Mouse (Mus musculus) right cerebral cortex, postnatal 36 days (tissue): Measurements from ENCODE around the gene Crym.

ENCODE experiments used
- DNase-seq, 2 experiments: peaks; one replicate each; pipeline ENCODE4 v3.0.0; 2022; ENCODE audit warnings: low spot score in 2 of 2, mixed read lengths in 1 of 2

Crym gene

DNA sequence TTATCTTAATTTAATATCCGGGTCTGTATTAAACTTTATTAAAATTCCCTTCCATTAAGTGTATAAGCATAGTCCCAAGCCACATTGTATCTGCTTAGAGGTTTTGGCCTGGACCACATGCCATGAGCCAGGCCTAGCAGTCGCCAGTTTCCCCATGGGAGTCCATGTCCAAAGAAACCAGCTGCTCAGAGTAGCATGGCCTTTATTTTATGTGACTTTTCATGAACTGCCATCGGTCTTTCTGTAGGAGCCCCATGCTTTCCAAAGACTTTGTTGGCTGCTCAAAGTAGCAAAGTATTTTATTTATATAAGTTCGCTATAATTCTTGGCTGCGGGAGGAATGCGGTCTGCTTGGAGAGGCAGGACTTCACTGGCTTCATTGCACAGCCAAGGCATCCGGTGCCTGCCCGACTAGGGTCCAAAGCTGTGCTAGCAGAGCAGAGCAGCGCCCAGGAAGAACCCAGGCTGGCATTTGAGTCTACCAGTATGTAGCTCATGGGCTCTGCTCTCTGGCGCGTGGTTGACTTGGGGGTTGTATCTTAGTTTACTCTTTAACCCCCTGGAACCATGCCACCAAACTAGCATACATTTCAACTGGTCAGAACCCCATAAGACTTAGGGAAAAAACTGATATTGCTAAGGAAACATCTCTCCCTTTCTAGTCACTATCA, 38.2 kb downstream of the Crym start:
- no peak for DNase-seq

DNA sequence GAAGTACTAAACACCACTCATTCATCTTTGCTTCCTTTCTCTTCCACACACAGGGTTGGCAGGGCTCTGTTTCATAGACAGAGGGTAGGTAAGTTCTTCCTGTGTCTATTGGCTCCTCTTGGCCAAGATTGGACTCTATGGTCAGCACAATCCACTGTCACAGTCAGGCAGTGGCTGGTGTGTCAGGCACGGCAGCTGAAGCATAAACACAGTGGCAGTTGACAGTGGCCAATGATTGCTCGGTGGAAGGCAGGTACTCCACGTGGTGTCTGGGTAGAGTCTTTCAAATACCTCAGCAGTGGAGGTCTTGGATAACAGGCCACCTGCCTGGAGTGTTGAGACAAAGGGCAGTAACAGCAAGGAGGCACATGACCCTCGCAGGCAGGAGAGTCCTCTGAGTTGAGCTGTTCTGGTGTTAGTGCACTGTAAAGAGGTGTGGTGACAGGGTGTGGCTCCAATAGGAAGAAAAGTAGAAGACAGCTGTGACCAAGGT, 43.7 kb downstream of the Crym start:
- no peak for DNase-seq

DNA sequence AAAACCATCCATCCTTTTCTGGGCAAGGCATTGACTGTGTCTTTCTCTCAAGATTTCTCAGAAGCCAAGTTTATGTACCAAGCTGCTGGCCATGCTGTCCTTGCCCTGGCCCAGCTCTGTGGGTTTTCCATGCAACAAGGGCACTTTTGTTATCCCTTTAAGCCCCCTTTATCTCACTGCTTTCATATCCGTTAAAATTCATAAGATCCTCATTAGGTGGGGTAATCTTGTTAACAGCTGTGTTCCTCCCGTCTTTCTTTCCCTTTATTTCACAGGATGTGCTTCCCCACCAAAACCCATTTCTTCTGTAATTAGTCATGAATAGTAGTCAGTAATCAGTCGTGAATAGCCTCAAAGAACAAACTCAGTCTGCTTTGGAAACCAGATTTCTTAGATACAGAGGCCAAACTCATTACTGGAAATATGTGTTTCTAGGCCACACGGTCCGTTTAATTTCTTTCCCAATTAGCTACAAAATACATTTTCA, 44.3 kb downstream of the Crym start:
- no peak for DNase-seq

DNA sequence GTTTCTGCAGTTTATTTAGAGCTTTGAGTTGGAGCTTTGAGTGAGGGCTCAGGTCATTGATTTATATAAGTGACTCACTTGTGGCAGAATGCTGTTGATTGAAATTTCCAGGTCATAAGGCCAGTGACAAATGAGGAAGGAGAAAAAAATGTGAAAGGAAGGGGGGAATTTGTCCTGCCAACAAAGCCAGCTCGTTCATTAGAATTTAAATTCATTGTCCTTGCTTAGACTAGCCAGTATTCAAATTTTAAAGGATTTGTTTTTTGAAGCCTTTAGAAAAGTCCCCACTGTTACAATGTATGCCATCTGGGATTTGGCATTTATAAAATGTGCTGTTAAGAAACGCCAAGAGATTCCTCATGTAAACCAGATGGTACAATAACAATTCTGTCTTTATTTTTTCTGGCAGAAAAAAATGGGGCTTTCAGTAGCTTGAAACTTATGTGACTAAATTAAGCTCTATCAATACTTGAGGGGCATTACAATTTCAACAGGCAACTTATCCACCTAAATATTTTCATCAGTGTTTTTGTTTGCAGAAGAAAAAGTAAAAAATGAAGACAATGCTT, 45.0 kb downstream of the Crym start:
- DNase-seq = no peak

DNA sequence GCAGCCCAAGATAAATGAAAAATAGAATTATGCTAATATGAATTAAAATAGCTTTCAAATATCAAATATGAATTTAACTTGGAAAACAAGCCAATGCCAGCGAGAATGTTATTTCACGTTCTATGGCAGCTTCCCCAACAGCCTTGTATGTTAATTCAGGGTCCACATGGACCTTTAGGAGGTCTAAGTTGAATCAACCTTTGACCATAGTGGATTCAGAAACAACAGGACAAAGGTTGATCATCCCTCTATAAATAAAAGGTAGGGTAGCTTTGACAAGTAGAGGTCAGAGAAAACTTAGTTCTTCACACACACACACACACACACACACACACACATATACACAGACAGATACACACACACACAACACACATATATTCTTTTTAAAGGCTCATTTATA, 51.0 kb downstream of the Crym start:
- DNase-seq = no peak

DNA sequence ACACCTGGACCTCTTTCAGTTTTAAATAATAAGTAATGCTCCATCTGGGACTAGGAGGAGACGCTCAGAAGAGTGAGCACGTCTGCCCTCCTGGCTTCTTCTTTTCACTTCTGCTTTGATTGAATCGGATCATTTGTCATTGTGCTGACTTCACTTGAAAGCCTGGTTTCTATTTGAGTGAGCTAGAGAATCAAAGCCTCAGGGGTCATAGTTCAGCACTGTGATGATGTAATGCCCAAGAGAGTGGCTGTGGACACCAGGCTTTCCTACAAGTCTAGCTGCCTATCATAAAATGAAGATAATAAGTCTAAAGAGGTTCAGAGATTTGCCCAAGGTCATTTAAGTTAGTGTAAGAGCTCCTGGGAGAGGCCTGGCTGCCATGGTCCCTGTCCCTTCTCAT, 51.7 kb downstream of the Crym start:
- DNase-seq = no peak

DNA sequence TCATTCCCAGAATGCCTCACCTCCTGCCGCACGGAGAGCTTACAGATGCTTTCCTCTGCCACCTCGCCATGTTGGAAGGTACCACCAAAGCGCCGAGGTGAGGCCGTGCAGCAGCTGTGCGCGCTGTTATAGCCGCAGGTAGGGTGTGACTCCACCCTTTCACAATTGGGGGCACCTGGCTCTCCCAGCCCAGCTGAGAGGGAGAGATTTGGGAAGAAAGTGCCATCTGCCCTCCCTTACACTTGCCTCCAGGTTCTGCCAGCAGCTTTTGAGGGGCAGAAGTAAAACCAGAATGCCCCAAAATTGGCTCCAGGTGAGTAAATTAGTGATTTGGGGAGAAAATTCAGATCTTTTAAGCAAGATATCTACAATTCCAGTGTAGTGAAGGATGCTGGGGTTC, 56.7 kb downstream of the Crym start, which contains the start of gene Zp2:
Gene Zp2, minus strand, starts transcription at position 101 of the 400 bp plus-strand sequence.
- DNase-seq = no peak

DNA sequence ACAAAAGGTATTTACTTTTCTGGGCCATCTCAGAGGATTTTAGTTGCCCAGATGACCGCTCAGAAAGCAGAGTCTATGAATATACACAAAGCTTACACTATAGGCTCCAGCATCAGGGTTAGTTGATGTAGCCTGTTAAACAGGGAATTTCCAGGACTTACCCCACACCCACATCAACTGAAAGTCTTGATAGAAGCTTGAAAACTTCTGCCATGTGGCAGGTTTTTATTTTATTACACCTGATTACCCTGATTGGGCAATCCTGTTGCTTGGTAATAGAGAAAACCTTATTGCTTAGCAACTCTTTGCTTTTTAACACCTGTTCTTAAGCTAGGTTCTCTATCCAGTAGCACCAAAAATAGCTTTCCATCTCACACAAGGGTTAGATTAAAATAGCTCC, 59.2 kb downstream of the Crym start:
- no peak for DNase-seq
